ENCODE assay signal across 15 mouse cellular contexts in the genomic region with DNA sequence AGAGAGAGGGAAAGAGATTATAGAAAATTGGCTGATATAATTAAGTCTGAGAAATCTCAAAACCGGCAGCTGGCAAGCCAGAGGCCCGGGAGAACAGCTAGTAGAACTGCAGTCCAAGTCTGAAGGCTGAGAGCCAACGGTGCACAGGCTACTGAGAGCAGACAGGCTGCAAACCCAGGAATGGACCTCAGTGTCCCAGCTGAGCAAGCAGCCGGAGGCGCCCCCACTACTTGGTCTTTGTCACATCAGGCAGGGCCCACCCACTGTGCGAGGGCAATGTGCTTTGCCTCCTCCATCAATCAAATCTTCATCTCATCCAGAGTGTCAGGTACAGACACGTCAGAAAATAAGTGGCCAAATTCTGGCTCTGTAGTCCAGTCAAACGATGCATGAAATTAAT. TPM values are rescaled to one million over a fixed set of nuclear protein-coding genes. Genes with fewer than 3 reads are reported as not detected.
DNase-seq lines count a peak whose midpoint lies in the region; ATAC-seq and TF ChIP-seq lines count a peak whose summit lies in the region.
"Had no signal": no experiment of that assay in that cellular context is flagged by ENCODE, and none has a peak within 500 bp of the region (broad histone marks: within the 10 kb centered on the region; RNA-seq: fewer than 3 reads in every experiment).

No protein-coding gene starts in this region.

- intact Hi-C loops in gastrocnemius, adult 2 months (cut with DNase I), result no loop called here
- intact Hi-C loops in gastrocnemius, postnatal 36 days (cut with DNase I), result no loop called here

- H3K4me2 ChIP-seq in midbrain, postnatal 0 days (ENCODE audit: low read depth, low read length, poor library complexity, severe bottlenecking), result no peak overlapping the region
- H3K4me2 ChIP-seq in midbrain, embryonic 15.5 days, result no peak overlapping the region
- no peak overlapping the region for H3K4me2 ChIP-seq in hindbrain, postnatal 0 days (ENCODE audit: low read depth, low read length)
- H3K4me2 ChIP-seq: heart, embryonic 13.5 days; midbrain, embryonic 12.5 days had no signal

- no peak for ATAC-seq in midbrain, postnatal 0 days (ENCODE audit: low FRiP score)
- ATAC-seq in midbrain, embryonic 15.5 days (replicated peaks), result no peak
- peak; percentile 46; the same call in 1 of the 2 replicates for ATAC-seq in hindbrain, postnatal 0 days
- ATAC-seq: activated CD4-positive, CD25-positive, alpha-beta regulatory T cell, adult 4 months; liver, postnatal 0 days had no signal

- DNase-seq in gastrocnemius, adult 2 months, result peak; percentile 71
- no peak for DNase-seq in gastrocnemius, adult 18-20 months (ENCODE audit: low spot score)
- peak; percentile 57 for DNase-seq in midbrain, postnatal 0 days (ENCODE audit: low spot score)
- DNase-seq in gastrocnemius, postnatal 36 days, result peak; percentile 19 to 32
- DNase-seq in hindbrain, postnatal 0 days (ENCODE audit: low spot score), result peak; percentile 61
- DNase-seq in layer of hippocampus, postnatal 36 days, result no peak
- DNase-seq: cerebellum, adult 2 months; embryo, embryonic 11 days; liver, postnatal 0 days had no signal

- TF ChIP-seq CTCF in gastrocnemius, adult 2 months (IDR thresholded peaks at IDR 0.05), result no peak
- no peak for TF ChIP-seq CTCF in midbrain, postnatal 0 days (IDR thresholded peaks at IDR 0.05)
- no peak for TF ChIP-seq CTCF in hindbrain, postnatal 0 days (IDR thresholded peaks at IDR 0.05; ENCODE audit: low read depth)

- H3K9ac ChIP-seq in midbrain, postnatal 0 days (replicated peaks; ENCODE audit: low read length, poor library complexity, severe bottlenecking), result no peak overlapping the region
- no peak overlapping the region for H3K9ac ChIP-seq in midbrain, embryonic 15.5 days
- H3K9ac ChIP-seq in hindbrain, postnatal 0 days (replicated peaks; ENCODE audit: low read length), result no peak overlapping the region
- H3K9ac ChIP-seq: heart, embryonic 13.5 days; liver, postnatal 0 days; midbrain, embryonic 12.5 days had no signal

- no peaks in the 10 kb centered on the region for H3K9me3 ChIP-seq in midbrain, postnatal 0 days (ENCODE audit: low read length)
- no peaks in the 10 kb centered on the region for H3K9me3 ChIP-seq in midbrain, embryonic 15.5 days
- H3K9me3 ChIP-seq in hindbrain, postnatal 0 days (ENCODE audit: low read length), result no peaks in the 10 kb centered on the region
- H3K9me3 ChIP-seq: heart, embryonic 13.5 days; midbrain, embryonic 12.5 days had no signal

- no peaks in the 10 kb centered on the region for H3K27me3 ChIP-seq in midbrain, postnatal 0 days (ENCODE audit: insufficient read depth, low read length)
- H3K27me3 ChIP-seq in midbrain, embryonic 15.5 days (replicated peaks), result no peaks in the 10 kb centered on the region
- no peaks in the 10 kb centered on the region for H3K27me3 ChIP-seq in hindbrain, postnatal 0 days (ENCODE audit: insufficient read depth, low read length)
- H3K27me3 ChIP-seq: CH12.LX; heart, embryonic 13.5 days; midbrain, embryonic 12.5 days had no signal

- 75% methylated on average over 8 of the region's 8 CpGs for WGBS in midbrain, postnatal 0 days
- 81% methylated on average over 8 of the region's 8 CpGs for WGBS in midbrain, embryonic 15.5 days
- whole genome bisulfite sequencing in hindbrain, postnatal 0 days, result 41% methylated on average over 8 of the region's 8 CpGs

- H3K4me1 ChIP-seq in midbrain, postnatal 0 days (ENCODE audit: insufficient read depth, low read length), result no peaks in the 10 kb centered on the region
- H3K4me1 ChIP-seq in midbrain, embryonic 15.5 days, result no peaks in the 10 kb centered on the region
- no peaks in the 10 kb centered on the region for H3K4me1 ChIP-seq in hindbrain, postnatal 0 days (ENCODE audit: insufficient read depth, low read length)
- H3K4me1 ChIP-seq: heart, embryonic 13.5 days; midbrain, embryonic 12.5 days had no signal

- H3K27ac ChIP-seq in gastrocnemius, adult 2 months, result no peak overlapping the region; the same call in 1 of the 2 replicates
- no peak overlapping the region for H3K27ac ChIP-seq in midbrain, postnatal 0 days (ENCODE audit: low read depth, low read length)
- no peak overlapping the region for H3K27ac ChIP-seq in midbrain, embryonic 15.5 days
- no peak overlapping the region for H3K27ac ChIP-seq in hindbrain, postnatal 0 days
- H3K27ac ChIP-seq: heart, embryonic 13.5 days; macrophage; midbrain, embryonic 12.5 days had no signal

- H3K4me3 ChIP-seq in gastrocnemius, adult 2 months, result no peak overlapping the region
- no peak overlapping the region for H3K4me3 ChIP-seq in midbrain, postnatal 0 days (ENCODE audit: low read depth, low read length)
- H3K4me3 ChIP-seq in midbrain, embryonic 15.5 days, result no peak overlapping the region
- no peak overlapping the region for H3K4me3 ChIP-seq in hindbrain, postnatal 0 days (ENCODE audit: low read length)
- H3K4me3 ChIP-seq: heart, embryonic 13.5 days; midbrain, embryonic 12.5 days had no signal

- H3K36me3 ChIP-seq in midbrain, postnatal 0 days (ENCODE audit: insufficient read depth, low read length), result no peaks in the 10 kb centered on the region
- H3K36me3 ChIP-seq in midbrain, embryonic 15.5 days (replicated peaks), result no peaks in the 10 kb centered on the region
- no peaks in the 10 kb centered on the region for H3K36me3 ChIP-seq in hindbrain, postnatal 0 days (ENCODE audit: insufficient read depth, low read length)
- H3K36me3 ChIP-seq: heart, embryonic 13.5 days; midbrain, embryonic 12.5 days had no signal

RNA-seq across cellular contexts. Expression of a gene that starts 34.6 kb away (rescaled TPM):
- 10 to 100 TPM; 55.5 to 67.5 TPM for total RNA-seq in gastrocnemius, adult 2 months (2021)
- total RNA-seq in gastrocnemius, adult 18-20 months (2021), result 10 to 100 TPM; 51.0 to 57.7 TPM
- total RNA-seq in midbrain, postnatal 0 days (2014; rRNA removed), result 35.7 and 40.2 TPM in 2 replicates
- 76.0 and 83.3 TPM in 2 replicates for polyA plus RNA-seq in midbrain, postnatal 0 days (2015; fragmentation: Nextera tagmentation; extraction: Ambion mirVana)
- polyA plus RNA-seq in midbrain, embryonic 15.5 days (2015; fragmentation: Nextera tagmentation; extraction: Ambion mirVana), result 67.8 and 69.4 TPM in 2 replicates
- 10 to 100 TPM; 56.4 to 63.1 TPM for total RNA-seq in gastrocnemius, postnatal 36 days (2021)
- 42.8 and 57.1 TPM in 2 replicates for total RNA-seq in hindbrain, postnatal 0 days (2014; rRNA removed)
- 88.3 and 94.8 TPM in 2 replicates for polyA plus RNA-seq in hindbrain, postnatal 0 days (2015; fragmentation: Nextera tagmentation; extraction: Ambion mirVana)
- 10 to 100 TPM; 39.0 to 43.9 TPM for total RNA-seq in layer of hippocampus, postnatal 36 days (2021)

Comparison
In these comparisons a context has a peak if more than half of its experiments do, and no peak if none do; other contexts are left out.
1. DNase-seq: peak in gastrocnemius, adult 2 months (single experiment), midbrain, postnatal 0 days (single experiment), gastrocnemius, postnatal 36 days (2 of 2) and hindbrain, postnatal 0 days (single experiment); none in gastrocnemius, adult 18-20 months (single experiment) and layer of hippocampus, postnatal 36 days (0 of 2).